Mouse (Mus musculus): ENCODE measurements around the gene Mark2.

- TF ChIP-seq TAL1 (IDR thresholded peaks at IDR 0.05; ENCODE audit: low read length) (no peak), GATA1 (IDR thresholded peaks at IDR 0.05; ENCODE audit: low read length) (no peak)
These were observed 12.0 kb upstream of the Mark2 start for GRCm38 (mm10) chr19:7353636-7354035.

All from erythroblast, embryonic 14.5 days (primary cell).